Mouse (Mus musculus) B cell, adult 62 days (primary cell): ENCODE measurements around the gene Hacd2. TPM values are rescaled to one million over a fixed set of nuclear protein-coding genes. Genes with fewer than 3 reads are reported as not detected.

Source experiments
- total RNA-seq: library from RNA; stranded (reverse); gene quantifications from 4 replicates; pipeline ENCODE4 v1.2.4, GENCODE M21; 2023

Hacd2 gene
- 5.6 to 10.7 TPM (median 8.4 TPM) in 4 replicates for total RNA-seq

DNA sequence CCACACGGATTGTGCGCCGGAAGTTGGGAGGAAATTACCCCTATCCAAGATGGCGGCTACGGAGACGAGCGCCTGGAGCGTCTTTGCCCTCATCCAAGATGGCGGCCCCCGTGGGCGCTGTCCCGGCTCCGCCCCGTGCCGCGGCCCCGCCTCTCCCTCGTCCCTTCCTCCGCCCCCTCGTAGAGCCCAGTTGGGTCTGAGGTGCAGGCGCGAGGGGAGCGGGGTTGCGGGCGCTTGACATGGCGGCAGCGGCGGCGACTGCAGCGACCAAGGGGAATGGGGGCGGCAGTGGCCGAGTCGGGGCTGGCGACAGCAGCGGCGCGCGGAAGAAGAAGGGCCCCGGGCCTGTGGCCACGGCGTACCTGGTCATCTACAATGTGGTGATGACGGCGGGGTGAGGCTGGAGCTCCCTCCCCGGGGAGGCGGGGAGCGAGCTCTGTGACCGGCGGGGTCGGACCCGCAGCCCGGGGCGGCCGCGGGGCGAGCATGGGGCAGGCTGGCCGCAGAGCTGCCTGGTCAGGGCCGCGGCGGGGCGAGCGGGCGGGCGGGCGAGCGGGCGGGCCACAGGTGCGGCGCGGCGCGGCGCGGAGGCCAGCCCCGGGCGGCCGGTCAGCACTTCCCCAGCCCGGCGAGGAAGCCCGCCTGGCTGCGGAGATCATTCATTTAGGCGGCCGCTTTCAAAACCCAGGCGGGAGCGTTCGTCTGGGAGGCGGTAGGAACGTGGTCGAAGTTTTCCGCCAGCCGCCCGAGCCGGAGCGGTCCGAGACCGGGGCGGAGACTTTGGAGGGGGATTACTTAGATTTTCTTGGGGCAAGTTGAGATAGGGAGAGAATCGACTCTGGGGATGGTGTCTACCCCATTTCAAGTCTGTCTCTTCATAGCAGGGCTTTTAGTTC, at the start of gene Hacd2:
Gene Hacd2, plus strand, starts transcription at position 187 of the 896 bp plus-strand sequence.

DNA sequence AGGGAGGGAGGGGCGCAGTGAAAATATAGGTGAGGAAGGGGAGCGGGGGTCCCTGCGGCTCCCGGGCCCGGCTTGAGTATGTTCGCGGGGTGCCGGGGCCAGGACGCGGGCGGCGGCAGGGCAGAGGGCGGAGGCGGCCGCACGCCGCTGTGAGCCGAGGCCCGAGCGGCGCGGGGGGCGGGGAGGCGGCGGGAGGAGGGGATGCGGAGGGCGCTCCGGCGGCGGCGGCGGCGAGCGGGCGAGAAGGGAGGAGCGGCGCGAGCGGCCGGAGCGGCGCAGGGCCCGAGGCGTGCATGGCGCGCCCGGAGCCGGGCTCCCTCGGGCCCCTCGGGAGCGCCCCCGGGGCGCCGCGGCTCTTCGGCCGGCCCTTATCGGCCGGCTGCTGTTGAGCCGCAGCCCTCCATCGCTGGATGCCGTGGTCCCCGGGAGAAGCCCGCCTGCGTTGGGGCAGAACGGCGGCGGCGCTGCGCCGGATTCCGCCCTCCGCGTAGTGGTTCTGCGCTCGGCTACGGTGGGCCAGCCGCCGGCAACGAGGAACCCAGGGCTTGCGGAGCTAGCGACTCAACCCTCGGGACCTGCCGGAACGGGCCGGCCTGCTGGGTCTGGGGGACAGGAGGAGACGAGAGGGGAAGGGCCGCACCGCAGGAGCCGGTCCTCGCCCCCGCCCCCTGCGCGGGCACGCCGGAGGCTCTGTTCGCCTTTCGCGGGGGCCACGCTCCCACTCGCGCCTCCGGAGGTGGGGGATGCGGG, 132.6 kb downstream of the Hacd2 start, which contains the start of gene Adcy5:
Gene Adcy5, plus strand, starts transcription at position 237 of the 750 bp plus-strand sequence.

Other genes starting within 250 kb of the Hacd2 start
- not detected in 4 replicates for gene Adcy5, start 132.4 kb downstream of the Hacd2 start, total RNA-seq